Mouse (Mus musculus) lung, embryonic 16.5 days (tissue): ENCODE results near the gene Sash1. TPM values are rescaled to one million over a fixed set of nuclear protein-coding genes. Genes with fewer than 3 reads are reported as not detected.

Experiments used
- ATAC-seq: fragments of 200-750 bp; cut with Nextera tagmentation; 2 replicates; pipeline ENCODE4 v1.8.0; 2017; ENCODE audit warnings: low read depth, mild to moderate bottlenecking, moderate library complexity
- H3K27ac ChIP-seq: fragments of 300-500 bp; sonication (generic); 2 replicates; pipeline ENCODE4 v1.5.1; 2014; ENCODE audit warnings: mild to moderate bottlenecking, control low read depth, low read length
- H3K27me3 ChIP-seq: fragments of 300-500 bp; sonication (generic); 2 replicates; pipeline ENCODE4 v1.6.1; 2014; ENCODE audit warnings: low read depth, low read length, mixed read lengths; ENCODE audit not compliant: control insufficient read depth, insufficient read depth
- H3K36me3 ChIP-seq: fragments of 300-500 bp; sonication (generic); 2 replicates; pipeline ENCODE4 v1.6.1; 2014; ENCODE audit warnings: low read length; ENCODE audit not compliant: control insufficient read depth, insufficient read depth
- H3K4me1 ChIP-seq: fragments of 300-500 bp; sonication (generic); replicated peaks from 2 replicates; pipeline ENCODE4 v1.6.1; 2014; ENCODE audit warnings: low read length, mixed read lengths; ENCODE audit not compliant: control insufficient read depth, insufficient read depth
- H3K4me2 ChIP-seq: fragments of 300-500 bp; sonication (generic); 2 replicates; pipeline ENCODE4 v1.6.1; 2014; ENCODE audit warnings: low read depth, low read length, control low read depth
- H3K4me3 ChIP-seq: fragments of 300-500 bp; sonication (generic); 2 replicates; pipeline ENCODE4 v1.5.1; 2014; ENCODE audit warnings: mild to moderate bottlenecking, low read length, control low read depth
- H3K9ac ChIP-seq: fragments of 300-500 bp; sonication (generic); 2 replicates; pipeline ENCODE4 v1.6.1; 2014; ENCODE audit warnings: low read length, control low read depth
- H3K9me3 ChIP-seq: fragments of 300-500 bp; sonication (generic); 2 replicates; pipeline ENCODE4 v1.6.1; 2016; ENCODE audit warnings: low read length; ENCODE audit not compliant: control insufficient read depth
- WGBS: fragments of 180-500 bp; shearing (Covaris S2); extraction: QIAGEN DNeasy Blood & Tissue Kit; methylation state at CpG from one replicate; pipeline ENCODE4 v1.1.7; 2014; 5-methylcytosine and 5-hydroxymethylcytosine counted together
- polyA plus RNA-seq: library from polyadenylated mRNA; unstranded; fragments of >200 nt; fragmentation: Nextera tagmentation; extraction: Ambion mirVana; gene quantifications from 2 replicates; pipeline ENCODE4 v1.2.1, GENCODE M21; 2015

Sash1 gene
- polyA plus RNA-seq, 1 experiment from 2014 or later: 4.1 TPM

- 0 out of 2 replicates have a peak, but pooled peaks cover 4% of the 10 kb centered on the region for H3K36me3 ChIP-seq
- WGBS: 30% methylated on average over 7 of the region's 7 CpGs
- no peak overlapping the region for H3K9ac ChIP-seq
- no peaks in the 10 kb centered on the region for H3K27me3 ChIP-seq
- H3K27ac ChIP-seq: no peak overlapping the region
- H3K4me2 ChIP-seq: no peak overlapping the region
- no peaks in the 10 kb centered on the region for H3K4me1 ChIP-seq
- H3K4me3 ChIP-seq: no peak overlapping the region
- ATAC-seq: peak; percentile 56; the same call in 1 of the 2 replicates
- no peaks in the 10 kb centered on the region for H3K9me3 ChIP-seq
These were observed 90.5 kb downstream of the Sash1 start for GRCm38 (mm10) chr10:8795336-8795735.

- Histone ChIP-seq H3K9ac (no peak overlapping the region), H3K4me3 (no peak overlapping the region), H3K27ac (no peak overlapping the region), H3K9me3 (no peaks in the 10 kb centered on the region), H3K4me1 (no peaks in the 10 kb centered on the region; the same call in 1 of the 2 replicates), H3K27me3 (no peaks in the 10 kb centered on the region), H3K4me2 (no peak overlapping the region), H3K36me3 (0 out of 2 replicates have a peak, but pooled peaks cover 2% of the 10 kb centered on the region)
- ATAC-seq: 0 out of 2 replicates have a peak, but pooled peaks have one; percentile 30
- 51% methylated on average over 5 of the region's 5 CpGs for WGBS
These were observed 93.5 kb downstream of the Sash1 start for GRCm38 (mm10) chr10:8792412-8792811.

- WGBS: 95% methylated on average over 6 of the region's 6 CpGs
- H3K27ac ChIP-seq: no peak overlapping the region
These were observed 96.8 kb downstream of the Sash1 start for GRCm38 (mm10) chr10:8789096-8789495.

GRCm38 (mm10) chr10:8787221-8787620 is 98.6 kb downstream of the Sash1 start:
- peaks cover 7% of the 10 kb centered on the region for H3K36me3 ChIP-seq
- no peak for ATAC-seq
- WGBS: 59% methylated on average over 2 of the region's 2 CpGs
- H3K4me2 ChIP-seq: no peak overlapping the region
- peaks cover 10% of the 10 kb centered on the region for H3K4me1 ChIP-seq
- H3K4me3 ChIP-seq: no peak overlapping the region
- no peaks in the 10 kb centered on the region for H3K27me3 ChIP-seq
- H3K9ac ChIP-seq: no peak overlapping the region
- H3K27ac ChIP-seq: no peak overlapping the region
- H3K9me3 ChIP-seq: no peaks in the 10 kb centered on the region

More at GRCm38 (mm10) chr10:8789096-8789495, 96.8 kb downstream of the Sash1 start:
- H3K27me3 ChIP-seq: no peaks in the 10 kb centered on the region
- H3K4me2 ChIP-seq: no peak overlapping the region
- H3K9ac ChIP-seq: no peak overlapping the region
- H3K4me3 ChIP-seq: no peak overlapping the region
- peaks cover 9% of the 10 kb centered on the region for H3K4me1 ChIP-seq
- no peak for ATAC-seq
- 0 out of 2 replicates have a peak, but pooled peaks cover under 1% of the 10 kb centered on the region for H3K36me3 ChIP-seq
- no peaks in the 10 kb centered on the region for H3K9me3 ChIP-seq

GRCm38 (mm10) chr10:8785451-8786145 is 100.3 kb downstream of the Sash1 start:
- peaks cover 15% of the 10 kb centered on the region for H3K4me1 ChIP-seq
- no peak overlapping the region for H3K9ac ChIP-seq
- no peak overlapping the region for H3K27ac ChIP-seq
- no peaks in the 10 kb centered on the region for H3K9me3 ChIP-seq
- H3K27me3 ChIP-seq: no peaks in the 10 kb centered on the region
- peaks cover 7% of the 10 kb centered on the region for H3K36me3 ChIP-seq
- ATAC-seq: peak; percentile 18; the same call in 1 of the 2 replicates
- WGBS: 21% methylated on average over 11 of the region's 11 CpGs
- no peak overlapping the region for H3K4me2 ChIP-seq
- H3K4me3 ChIP-seq: no peak overlapping the region

- WGBS: 75% methylated on average over 10 of the region's 10 CpGs
- Histone ChIP-seq H3K4me3 (no peak overlapping the region), H3K4me1 (peaks cover 15% of the 10 kb centered on the region), H3K27me3 (no peaks in the 10 kb centered on the region), H3K36me3 (peaks cover 18% of the 10 kb centered on the region), H3K27ac (no peak overlapping the region), H3K9ac (no peak overlapping the region), H3K4me2 (no peak overlapping the region), H3K9me3 (no peaks in the 10 kb centered on the region)
- no peak for ATAC-seq
These were observed 103.9 kb downstream of the Sash1 start for GRCm38 (mm10) chr10:8781876-8782372.

- peaks cover 8% of the 10 kb centered on the region; the same call in 1 of the 2 replicates for H3K4me1 ChIP-seq
- H3K27ac ChIP-seq: no peak overlapping the region
- H3K27me3 ChIP-seq: no peaks in the 10 kb centered on the region
- 87% methylated on average over 4 of the region's 4 CpGs for WGBS
- no peak for ATAC-seq
- no peak overlapping the region for H3K4me2 ChIP-seq
- no peaks in the 10 kb centered on the region for H3K9me3 ChIP-seq
- H3K9ac ChIP-seq: no peak overlapping the region
- H3K4me3 ChIP-seq: no peak overlapping the region
- H3K36me3 ChIP-seq: peaks cover 28% of the 10 kb centered on the region
These were observed 106.0 kb downstream of the Sash1 start for GRCm38 (mm10) chr10:8779842-8780241.

- Histone ChIP-seq H3K9ac (no peak overlapping the region), H3K9me3 (no peaks in the 10 kb centered on the region), H3K27me3 (no peaks in the 10 kb centered on the region), H3K4me2 (no peak overlapping the region), H3K4me3 (no peak overlapping the region), H3K36me3 (peaks cover 26% of the 10 kb centered on the region), H3K4me1 (peaks cover 8% of the 10 kb centered on the region; the same call in 1 of the 2 replicates), H3K27ac (no peak overlapping the region)
- 85% methylated on average over 7 of the region's 7 CpGs for WGBS
- ATAC-seq: no peak
These were observed 107.0 kb downstream of the Sash1 start for GRCm38 (mm10) chr10:8778845-8779244.

- Histone ChIP-seq H3K27me3 (no peaks in the 10 kb centered on the region), H3K4me1 (peaks cover 8% of the 10 kb centered on the region; the same call in 1 of the 2 replicates), H3K4me3 (no peak overlapping the region), H3K9ac (no peak overlapping the region), H3K4me2 (no peak overlapping the region), H3K36me3 (peaks cover 23% of the 10 kb centered on the region), H3K27ac (no peak overlapping the region), H3K9me3 (no peaks in the 10 kb centered on the region)
- no peak for ATAC-seq
- 90% methylated on average over 12 of the region's 12 CpGs for WGBS
These were observed 108.2 kb downstream of the Sash1 start for GRCm38 (mm10) chr10:8777552-8778253.
